Mouse (Mus musculus) ES-Bruce4 (cell line): ENCODE measurements at regions not wholly inside any gene's neighbourhood (a gene's known extent, or its start where the extent isn't known, plus 50 kb on each side); places are given as distances from the start of the nearest gene placed in this dataset.

Experiments used
- CTCF ChIP-seq: IDR thresholded peaks from one replicate; pipeline ENCODE4 v1.8.1; 2011; ENCODE audit warnings: low read depth, low read length
- EP300 ChIP-seq: IDR thresholded peaks from 2 replicates; pipeline ENCODE4 v1.6.1; 2011; ENCODE audit warnings: low read depth, low read length; ENCODE audit not compliant: insufficient read depth

DNA sequence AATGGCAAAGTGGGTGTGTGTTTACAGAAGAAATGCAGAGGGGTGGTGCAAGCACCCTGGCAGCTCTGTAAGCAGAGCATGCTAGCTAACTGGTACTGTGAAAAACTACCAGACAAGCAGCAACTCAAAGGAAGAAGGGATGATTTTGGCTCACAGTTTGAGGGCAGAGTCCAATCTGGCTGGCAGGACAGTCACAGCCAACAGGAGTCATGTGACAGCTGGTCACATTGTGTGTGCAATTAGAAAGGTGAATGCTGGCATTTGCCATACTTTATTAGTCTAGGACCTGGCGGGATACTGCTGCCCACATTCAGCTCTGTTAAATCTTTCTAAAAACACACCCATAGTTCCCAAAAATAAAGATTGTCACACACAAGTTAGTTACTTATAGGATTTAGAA, 566.4 kb downstream of the Hs3st4 start:
- TF ChIP-seq CTCF (no peak), EP300 (no peak)
